7 mouse cellular contexts compared by ENCODE assay signal in genomic region chr2:27679621-27680025, GRCm38 (mm10). TPM values are rescaled to one million over a fixed set of nuclear protein-coding genes. Genes with fewer than 3 reads are reported as not detected.
DNase-seq lines count a peak whose midpoint lies in the region; ATAC-seq lines count a peak whose summit lies in the region.

No protein-coding gene starts in this region.

- H3K27me3 ChIP-seq in limb, embryonic 11.5 days (ENCODE audit: control insufficient read depth, insufficient read depth, low read length) = no peaks in the 10 kb centered on the region
- H3K27me3 ChIP-seq in stomach, embryonic 14.5 days (ENCODE audit: control insufficient read depth, insufficient read depth, low read length) = no peaks in the 10 kb centered on the region

- intact Hi-C loops in heart, postnatal 36 days (cut with DNase I) = loop anchor here (2.0 to 5.0 kb wide), 3 partner anchors 53 to 127 kb away; no protein-coding TSS in a partner anchor

- no peak overlapping the region; the same call in 1 of the 2 replicates for H3K9ac ChIP-seq in limb, embryonic 11.5 days (ENCODE audit: low read length)
- no peak overlapping the region; the same call in 1 of the 2 replicates for H3K9ac ChIP-seq in stomach, embryonic 14.5 days (replicated peaks; ENCODE audit: low read depth, low read length)

- peak overlapping the region; percentile 3; the same call in 1 of the 2 replicates for H3K27ac ChIP-seq in limb, embryonic 11.5 days (replicated peaks; ENCODE audit: low read depth, low read length)
- H3K27ac ChIP-seq in stomach, embryonic 14.5 days (ENCODE audit: low read length) = peak overlapping the region; percentile 67

- H3K36me3 ChIP-seq in limb, embryonic 11.5 days (ENCODE audit: control insufficient read depth, insufficient read depth, low read length) = no peaks in the 10 kb centered on the region
- no peaks in the 10 kb centered on the region for H3K36me3 ChIP-seq in stomach, embryonic 14.5 days (ENCODE audit: control insufficient read depth, insufficient read depth, low read length)

- WGBS in limb, embryonic 11.5 days = 20% methylated on average over 3 of the region's 3 CpGs
- 15% methylated on average over 3 of the region's 3 CpGs for WGBS in stomach, embryonic 14.5 days

- no peak for ATAC-seq in limb, embryonic 11.5 days (ENCODE audit: insufficient number of reproducible peaks, low FRiP score, low TSS enrichment, low read depth)
- no peak for ATAC-seq in stomach, embryonic 14.5 days (ENCODE audit: insufficient number of reproducible peaks, insufficient read depth, low FRiP score, low read depth)

- H3K4me2 ChIP-seq in limb, embryonic 11.5 days (ENCODE audit: low read depth, severe bottlenecking) = peak overlapping the region; percentile 1; the same call in 1 of the 2 replicates
- H3K4me2 ChIP-seq in stomach, embryonic 14.5 days (replicated peaks; ENCODE audit: low read depth, low read length) = peak overlapping the region; percentile 95

- peaks cover 44% of the 10 kb centered on the region for H3K4me1 ChIP-seq in limb, embryonic 11.5 days (ENCODE audit: control insufficient read depth, insufficient read depth, low read length)
- H3K4me1 ChIP-seq in stomach, embryonic 14.5 days (ENCODE audit: control insufficient read depth, insufficient read depth, low read length) = peaks cover 53% of the 10 kb centered on the region

- no peak overlapping the region; the same call in 1 of the 2 replicates for H3K4me3 ChIP-seq in limb, embryonic 11.5 days (ENCODE audit: low read depth, low read length)
- peak overlapping the region; percentile 12; the same call in 1 of the 2 replicates for H3K4me3 ChIP-seq in stomach, embryonic 14.5 days (ENCODE audit: low read depth, low read length)

- peak; percentile 36 for DNase-seq in urinary bladder, postnatal 25 days (ENCODE audit: low spot score)
- DNase-seq in urinary bladder, adult 18-20 months (ENCODE audit: low spot score in 2 of 2) = no peak
- DNase-seq in heart, postnatal 36 days = peak; percentile 55 to 63
- no peak for DNase-seq in limb, embryonic 11.5 days (ENCODE audit: low spot score)
- no peak for DNase-seq in layer of hippocampus, postnatal 14 days (ENCODE audit: low spot score in 2 of 2)
- DNase-seq in right cerebral cortex, postnatal 14 days = no peak

- no peaks in the 10 kb centered on the region for H3K9me3 ChIP-seq in limb, embryonic 11.5 days (ENCODE audit: control insufficient read depth, low read length)
- no peaks in the 10 kb centered on the region for H3K9me3 ChIP-seq in stomach, embryonic 14.5 days (ENCODE audit: control insufficient read depth, low read depth, low read length)

RNA-seq across cellular contexts. Expression of gene Rxra, which starts 3.4 kb away (rescaled TPM):
- 10 to 100 TPM; 52.8 to 53.8 TPM for total RNA-seq in heart, postnatal 36 days (2021)
- polyA plus RNA-seq in limb, embryonic 11.5 days (2014; fragmentation: Nextera tagmentation; extraction: Ambion mirVana) = 8.7 TPM in 2 replicates
- 9.0 and 10.3 TPM in 2 replicates for polyA plus RNA-seq in stomach, embryonic 14.5 days (2014; fragmentation: Nextera tagmentation; extraction: Ambion mirVana)
- 10 to 100 TPM; 19.4 to 21.0 TPM for total RNA-seq in layer of hippocampus, postnatal 14 days (2021)

Comparison
In these comparisons a context has a peak if more than half of its experiments do, and no peak if none do; other contexts are left out.
1. DNase-seq: peak in urinary bladder, postnatal 25 days (single experiment) and heart, postnatal 36 days (2 of 2); none in urinary bladder, adult 18-20 months (0 of 2), limb, embryonic 11.5 days (single experiment), layer of hippocampus, postnatal 14 days (0 of 2) and right cerebral cortex, postnatal 14 days (single experiment).